Mouse (Mus musculus) c-Kit-positive CD71-negative TER-119-negative erythroid progenitor cells, embryonic 14.5 days (primary cell): ENCODE results near the gene Ephb1.

ENCODE experiments used
- DNase-seq: peaks from one replicate; pipeline ENCODE4 v3.0.0-alpha.2; 2013; ENCODE audit warnings: low read depth

Ephb1 gene

GRCm38 (mm10) chr9:102249124-102249816 is 105.2 kb downstream of the Ephb1 start:
- DNase-seq: no peak

DNA sequence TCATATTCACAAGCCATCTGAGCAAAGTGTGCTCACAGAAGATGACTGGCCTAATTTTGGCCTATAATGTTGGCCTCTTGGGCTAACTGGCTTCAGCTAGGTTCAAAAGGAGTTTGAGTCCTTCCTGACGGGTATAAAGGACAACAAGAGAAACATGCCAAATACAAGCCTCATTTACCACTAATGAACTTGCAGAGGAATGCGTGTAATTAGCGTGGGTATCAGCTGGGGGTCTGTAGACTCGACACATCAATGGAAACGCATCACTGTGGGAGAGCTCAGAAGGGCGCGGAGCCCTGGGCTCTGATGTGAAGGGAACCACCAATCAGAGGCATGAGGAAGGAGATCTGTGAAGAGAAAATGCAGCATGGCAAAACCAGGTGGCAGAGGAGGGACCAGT is 108.9 kb downstream of the Ephb1 start:
- no peak for DNase-seq

- DNase-seq: no peak
These were observed 111.2 kb downstream of the Ephb1 start for GRCm38 (mm10) chr9:102243296-102243695.

DNA sequence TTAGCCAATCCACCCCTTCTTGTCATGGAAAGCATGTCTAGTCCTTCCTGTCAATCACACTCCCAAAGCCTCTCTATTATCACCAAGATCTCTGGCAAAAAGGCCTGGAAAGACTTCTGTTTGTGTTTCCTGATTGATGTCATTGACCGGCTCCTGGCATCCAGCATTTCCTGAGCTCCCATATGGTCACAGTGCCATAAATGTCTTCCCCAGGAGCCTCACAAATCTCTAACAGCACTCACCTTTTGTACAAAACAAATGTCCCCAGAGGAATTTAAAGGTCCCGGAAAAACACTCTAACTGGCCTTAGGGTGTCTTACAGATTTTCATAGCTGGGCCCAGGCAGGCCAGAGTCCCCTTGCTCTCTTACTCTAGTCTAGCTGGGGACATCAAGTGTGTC is 112.9 kb downstream of the Ephb1 start:
- no peak for DNase-seq

- no peak for DNase-seq
These were observed 114.3 kb downstream of the Ephb1 start for GRCm38 (mm10) chr9:102240215-102240614.

- DNase-seq: no peak
These were observed 119.0 kb downstream of the Ephb1 start for GRCm38 (mm10) chr9:102235444-102235951.

- DNase-seq: no peak
These were observed 123.2 kb downstream of the Ephb1 start for GRCm38 (mm10) chr9:102231248-102231647.

- no peak for DNase-seq
These were observed 137.5 kb downstream of the Ephb1 start for GRCm38 (mm10) chr9:102216746-102217566.

DNA sequence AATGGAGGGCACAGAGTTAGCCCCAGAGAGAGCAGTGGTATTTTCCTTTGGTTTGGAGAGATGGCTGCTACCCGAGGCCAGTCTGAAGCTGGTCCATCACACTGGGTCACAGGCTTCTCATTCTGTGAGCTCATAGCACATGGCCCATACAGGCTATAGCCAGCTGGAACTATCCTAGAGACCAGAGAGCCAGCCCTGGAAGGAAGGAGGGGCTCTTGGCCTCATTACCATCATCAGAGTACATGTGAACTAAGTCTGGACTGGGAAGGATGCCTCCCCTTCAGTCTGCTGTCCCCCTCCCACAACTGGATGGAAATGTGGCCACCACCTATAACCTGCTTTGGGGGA is 142.5 kb downstream of the Ephb1 start:
- no peak for DNase-seq

GRCm38 (mm10) chr9:102211296-102212035 is 143.0 kb downstream of the Ephb1 start:
- no peak for DNase-seq

DNA sequence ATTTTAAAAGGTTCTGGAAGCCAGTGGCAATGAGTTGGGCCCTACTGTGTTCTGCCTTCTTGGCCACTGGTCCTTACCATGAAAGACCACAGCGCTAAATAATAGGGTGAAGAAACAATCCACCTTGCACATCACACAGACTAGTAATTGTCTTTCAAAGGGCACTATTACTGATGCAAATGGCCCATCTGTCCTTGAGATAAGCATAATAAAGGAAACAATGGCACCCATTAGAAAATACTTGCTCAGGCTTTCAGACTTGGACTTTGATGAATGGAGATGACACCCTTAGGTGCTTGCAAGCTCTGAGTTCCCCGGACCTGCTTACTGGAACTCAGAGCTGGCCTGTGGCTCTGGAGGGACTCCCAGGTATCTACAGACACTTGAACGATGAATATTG is 149.0 kb downstream of the Ephb1 start:
- no peak for DNase-seq

- DNase-seq: no peak
These were observed 152.6 kb downstream of the Ephb1 start for GRCm38 (mm10) chr9:102201867-102202266.

DNA sequence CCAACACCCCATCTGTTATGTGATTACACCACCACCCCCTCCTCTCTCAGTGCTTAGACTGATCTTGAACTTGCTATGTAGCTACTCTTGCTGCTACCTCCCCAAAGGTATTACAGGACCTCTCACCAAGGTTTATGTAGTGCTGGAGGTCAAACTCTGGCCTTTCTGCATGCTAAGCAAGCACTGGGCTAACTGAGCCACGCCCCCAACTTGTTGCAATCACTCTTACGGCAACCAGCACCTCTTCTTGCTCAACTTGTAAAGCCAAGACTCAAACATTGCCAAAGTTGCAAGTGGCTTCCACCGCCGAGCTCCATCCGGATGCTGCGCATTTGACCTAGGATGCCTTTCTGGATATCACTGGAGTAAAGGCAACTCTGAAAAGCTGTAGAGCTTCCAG is 157.6 kb downstream of the Ephb1 start:
- DNase-seq: peak; percentile 1

DNA sequence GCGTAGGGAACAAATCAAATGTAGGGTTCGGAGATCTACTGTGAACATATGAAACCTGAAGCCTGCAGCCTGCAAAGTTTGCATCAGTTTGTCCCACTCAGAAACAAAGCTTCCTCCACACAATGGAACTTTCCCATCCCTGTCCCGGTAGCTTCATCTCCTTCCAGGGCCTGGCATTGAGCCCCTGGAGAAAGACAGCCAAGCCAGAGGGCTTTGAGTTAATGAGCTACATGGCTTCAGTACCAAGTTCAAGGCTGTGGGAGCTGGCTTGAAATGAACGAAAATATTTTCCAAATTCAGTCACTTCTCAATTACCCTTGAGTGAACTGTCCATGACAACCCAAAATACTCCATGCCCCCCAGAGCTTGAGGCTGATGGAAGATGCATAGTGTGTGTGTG is 160.4 kb downstream of the Ephb1 start:
- no peak for DNase-seq

DNA sequence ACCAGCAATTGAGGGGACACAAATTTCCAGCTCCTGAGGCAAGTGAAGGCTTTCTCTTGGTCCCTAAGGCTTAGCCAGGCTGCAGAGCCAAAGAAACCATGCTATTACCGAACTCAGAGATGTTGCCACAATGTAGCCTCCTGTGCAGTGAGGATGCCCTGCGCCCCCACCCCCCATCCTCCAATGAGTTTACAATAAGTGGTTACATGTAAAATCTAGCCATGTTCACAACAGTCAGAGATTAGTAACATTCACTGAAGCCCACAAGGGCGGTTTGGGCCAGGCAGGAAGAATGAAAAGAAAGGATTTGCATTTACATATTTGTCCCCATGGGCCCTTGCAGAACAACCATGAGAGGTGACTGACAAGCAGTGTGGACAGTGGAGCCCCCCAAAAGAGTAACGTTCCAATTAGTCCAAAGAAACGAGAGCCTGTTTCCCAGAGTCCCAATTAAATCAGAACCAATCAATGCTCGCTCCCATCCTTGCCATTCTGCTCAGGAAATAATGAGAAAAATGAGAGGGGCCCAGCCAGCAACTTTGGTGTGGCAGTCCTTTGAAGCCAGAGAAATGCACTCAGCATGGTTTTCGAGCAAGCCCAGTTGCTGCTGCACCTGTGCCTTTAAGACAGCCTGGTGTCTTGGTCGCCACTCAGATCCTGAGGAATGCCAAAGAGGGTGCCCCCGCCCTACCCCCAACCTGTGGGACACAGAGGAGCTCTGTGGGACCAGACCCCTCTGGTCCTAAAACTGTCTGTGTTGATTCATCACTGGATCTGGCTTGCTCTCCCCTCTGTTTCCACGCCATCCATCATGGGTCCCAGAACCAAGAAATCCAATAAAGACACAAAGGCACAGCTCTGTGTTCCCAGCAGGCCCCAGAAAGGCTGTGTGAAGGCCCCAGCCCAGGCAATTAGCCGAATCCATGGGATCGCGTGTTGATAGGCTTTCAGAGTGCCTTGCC is 161.5 kb downstream of the Ephb1 start:
- no peak for DNase-seq

GRCm38 (mm10) chr9:102190058-102190457 is 164.4 kb downstream of the Ephb1 start:
- DNase-seq: no peak

GRCm38 (mm10) chr9:102189406-102189805 is 165.1 kb downstream of the Ephb1 start:
- DNase-seq: no peak

- no peak for DNase-seq
These were observed 170.7 kb downstream of the Ephb1 start for GRCm38 (mm10) chr9:102183663-102184274.

DNA sequence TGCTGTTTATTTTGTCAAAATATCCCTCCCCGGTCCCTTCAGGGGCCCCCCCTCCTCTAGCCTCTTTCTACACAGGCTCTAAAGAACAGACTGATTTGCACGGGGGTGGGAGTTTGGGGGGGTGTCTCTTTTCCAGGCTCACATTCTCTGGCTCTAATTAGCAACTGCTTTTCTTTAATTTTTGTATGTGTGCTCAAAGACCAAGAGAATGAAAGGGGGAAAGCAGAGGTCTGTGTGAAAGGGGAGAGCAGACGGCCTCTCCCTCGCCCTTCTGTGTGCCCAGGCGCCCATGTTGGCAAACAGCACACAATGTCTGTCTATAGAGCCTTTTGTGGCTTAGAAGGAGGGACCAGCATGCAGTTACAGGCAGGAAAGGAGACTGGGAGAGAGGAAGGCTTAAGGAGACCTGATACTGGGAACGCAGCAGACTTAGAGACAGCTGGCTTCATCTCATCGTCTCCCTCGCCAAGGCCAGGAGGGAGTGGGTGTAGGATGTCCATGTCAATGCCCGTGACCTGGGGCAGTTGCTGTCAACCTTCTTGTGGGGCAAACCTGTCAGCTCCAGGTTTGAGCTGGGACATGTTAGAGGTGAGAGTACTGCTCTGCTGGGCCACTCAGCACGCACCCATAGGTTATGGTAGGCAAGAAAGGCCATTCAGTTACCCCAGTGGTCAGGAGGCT is 172.5 kb downstream of the Ephb1 start:
- no peak for DNase-seq

DNA sequence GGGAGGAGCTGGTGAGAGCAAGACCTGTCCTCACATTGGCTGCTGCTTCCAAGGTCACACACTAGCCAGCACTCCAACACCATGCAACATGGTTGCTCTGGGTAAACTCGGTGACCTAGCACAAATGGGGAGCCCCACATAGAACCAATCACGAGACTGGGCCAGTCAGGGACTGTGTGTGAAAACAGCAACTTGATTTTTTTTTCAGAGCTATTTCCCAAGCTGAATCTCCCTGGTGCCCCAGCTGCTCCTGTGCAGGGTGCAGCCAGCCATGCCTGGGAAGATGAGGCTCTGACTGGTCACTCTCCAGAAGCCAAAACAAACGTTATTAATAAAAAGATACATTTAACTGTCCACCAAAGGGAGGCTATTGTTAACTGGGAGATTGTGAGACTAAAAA is 173.2 kb downstream of the Ephb1 start:
- DNase-seq: no peak

DNA sequence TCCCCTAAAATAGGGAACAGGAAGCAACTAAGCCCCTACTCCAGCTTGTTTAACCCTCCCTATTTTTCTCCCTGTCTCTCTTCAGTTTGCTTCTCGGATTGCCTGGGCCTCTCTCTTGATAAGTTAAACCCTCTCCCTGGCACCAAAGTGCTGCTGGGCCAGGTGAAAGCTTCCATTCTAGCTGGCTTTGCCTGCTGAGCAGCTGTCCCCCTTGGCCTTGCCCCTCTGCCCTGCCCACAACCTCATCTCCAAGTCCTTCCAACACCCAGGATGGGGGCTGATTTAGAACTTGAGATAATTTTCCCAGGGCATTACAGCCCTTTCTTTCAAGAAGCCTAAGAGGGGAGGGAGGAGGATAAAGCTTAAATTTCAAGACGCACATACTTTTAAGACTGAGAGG is 174.0 kb downstream of the Ephb1 start:
- no peak for DNase-seq
